Mouse (Mus musculus): Measurements from ENCODE around the gene Casc1.
A peak's percentile ranks its signal among the peaks of the same experiment; 100 is the strongest.

The Casc1 gene

DNA sequence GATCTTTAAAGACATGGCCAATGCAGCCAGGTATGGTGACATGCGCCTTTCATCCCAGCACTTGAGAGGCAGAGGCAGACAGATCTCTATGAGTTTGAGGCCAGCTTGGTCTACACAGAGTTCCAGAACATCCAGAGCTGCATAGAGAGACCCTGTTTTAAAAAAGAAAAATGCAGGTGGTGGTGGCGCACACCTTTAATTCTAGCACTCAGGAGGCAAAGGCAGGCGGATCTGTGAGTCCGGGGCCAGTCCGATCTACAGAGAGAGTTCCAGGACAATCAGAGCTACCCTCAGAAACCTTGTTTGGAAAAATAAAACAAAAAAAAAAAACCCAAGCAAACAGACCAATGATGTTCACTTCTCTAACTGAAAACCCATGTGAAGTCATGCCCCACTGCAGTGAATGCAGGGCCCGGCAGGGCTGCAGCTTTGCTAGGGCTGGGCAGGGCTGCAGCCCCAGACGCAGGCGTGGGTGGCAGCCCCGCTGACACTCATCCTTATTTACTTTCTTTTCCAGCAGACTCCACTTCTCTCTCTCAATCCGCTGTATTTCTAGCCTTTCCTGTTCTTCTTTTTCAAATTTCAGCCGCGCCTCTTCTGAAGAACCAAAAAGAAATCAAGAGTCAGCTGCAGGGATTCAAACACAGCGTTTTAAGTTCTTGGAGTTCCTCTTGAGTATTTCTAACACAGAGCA lies 8.2 kb downstream of the Casc1 start:
- no peak for DNase-seq

DNA sequence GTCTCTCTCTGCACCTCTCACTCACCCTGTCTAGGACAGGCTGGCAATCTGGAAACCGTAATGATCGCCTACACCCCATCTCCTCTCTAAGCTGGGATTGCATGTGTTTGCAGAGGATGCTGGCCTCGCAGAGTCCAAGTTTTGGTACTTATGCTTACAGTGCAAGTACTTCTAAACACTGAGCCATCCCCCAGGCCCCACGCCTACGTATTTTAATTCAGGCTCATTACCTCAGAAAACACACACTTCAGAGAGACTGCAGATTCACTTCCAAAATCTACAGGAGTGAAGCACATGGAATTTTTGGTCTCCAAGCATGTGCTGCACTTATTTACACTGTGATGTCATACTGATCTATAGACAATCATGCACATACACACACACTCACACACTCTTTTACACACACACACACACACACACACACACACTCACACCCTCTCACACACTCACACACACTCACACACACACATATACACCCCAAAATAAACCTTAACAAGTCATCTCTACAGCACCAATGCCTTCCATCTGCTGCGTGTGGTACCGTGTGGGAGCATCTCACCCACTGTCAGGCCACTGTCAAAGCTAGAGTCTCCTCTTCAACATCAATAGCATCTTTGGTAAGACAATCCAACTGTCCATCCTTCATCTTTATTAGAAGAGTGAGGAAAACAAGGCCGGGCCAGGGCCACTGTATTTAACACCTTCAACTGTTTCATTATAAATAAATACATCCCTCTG lies 12.7 kb downstream of the Casc1 start:
- no peak for DNase-seq

DNA sequence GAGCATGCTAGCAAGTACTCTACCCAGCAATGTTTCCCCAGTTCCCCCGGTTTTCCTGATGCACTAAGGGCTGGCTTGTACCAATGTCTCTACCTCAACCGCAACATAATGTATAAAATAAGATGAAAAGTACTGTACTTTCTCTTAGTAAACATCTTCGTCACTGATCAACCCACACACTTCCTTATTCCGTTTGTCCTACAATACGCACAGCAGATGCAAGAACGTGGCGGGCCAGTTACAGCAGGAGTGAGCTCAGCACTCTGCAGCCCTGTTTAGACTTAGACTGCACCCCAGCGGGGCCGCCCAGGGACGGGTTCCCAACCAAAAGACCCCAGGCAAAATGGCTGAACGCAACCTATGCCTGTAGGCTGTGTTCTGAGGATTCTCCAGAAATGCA lies 17.4 kb downstream of the Casc1 start:
- DNase-seq, result no peak

DNA sequence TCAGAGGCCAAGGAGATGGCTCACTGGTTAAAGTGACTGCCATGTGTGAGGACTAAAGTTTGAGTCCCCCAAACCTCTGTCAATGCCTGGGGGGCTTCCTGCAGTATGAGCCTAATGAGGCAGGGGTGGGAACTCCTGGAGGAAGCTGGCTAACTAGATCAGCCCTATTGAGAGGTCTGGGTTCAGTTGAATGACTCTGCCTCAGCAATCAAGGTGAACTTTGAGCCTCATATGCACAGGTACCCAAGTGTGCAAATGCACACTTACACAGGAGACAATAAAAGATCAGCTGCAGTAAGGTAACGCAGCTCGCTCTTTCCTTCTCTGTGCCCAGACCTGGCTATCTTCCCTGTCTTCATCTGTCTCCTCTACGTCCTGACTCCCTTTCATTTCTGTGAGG lies 17.8 kb downstream of the Casc1 start:
- no peak for DNase-seq

DNA sequence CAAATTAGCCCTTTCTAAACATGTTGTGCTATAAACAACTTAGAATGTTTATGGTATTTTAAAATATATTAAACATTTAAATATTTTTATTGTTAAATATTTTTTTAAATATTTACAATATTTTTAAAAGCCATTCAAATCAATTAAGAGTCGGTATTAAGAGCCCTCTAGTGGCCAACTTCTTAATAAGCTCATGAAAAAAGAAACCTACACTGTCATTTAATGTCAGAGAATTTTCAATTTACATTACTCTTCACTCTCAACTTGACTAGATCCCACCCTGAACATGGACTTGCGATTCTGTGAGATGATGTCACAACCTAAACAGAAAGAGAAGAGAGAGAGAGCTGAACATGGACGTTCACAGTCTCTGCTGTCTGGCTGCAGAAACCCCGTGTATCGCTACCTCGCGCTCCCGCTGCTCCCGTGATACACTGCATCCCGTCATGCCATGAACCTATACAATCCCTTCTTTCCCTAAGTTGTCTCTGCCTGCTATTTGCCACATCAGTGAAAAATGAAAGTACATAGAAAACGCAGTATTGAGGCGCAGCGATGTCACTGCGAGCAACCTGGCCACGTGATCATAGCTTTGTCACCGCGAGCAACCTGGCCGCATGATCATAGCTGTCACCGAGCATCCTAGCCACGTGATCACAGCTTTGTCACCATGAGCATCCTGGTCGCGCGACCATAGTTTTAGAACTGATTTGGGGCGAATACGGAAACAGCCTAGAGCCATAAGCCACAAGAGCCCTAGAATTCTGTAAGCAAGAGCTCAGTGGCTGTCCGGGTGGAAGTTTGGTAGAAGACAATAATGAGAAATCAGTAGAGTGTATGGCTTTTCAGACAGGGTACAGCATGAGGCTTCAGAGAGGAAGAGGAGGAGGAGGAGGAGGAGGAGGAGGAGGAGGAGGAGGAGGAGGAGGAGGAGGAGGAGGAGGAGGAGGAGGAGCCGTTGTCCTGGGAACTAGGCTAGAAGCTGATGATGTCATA lies 23.4 kb downstream of the Casc1 start:
- DNase-seq, result peak; percentile 32 to 57

DNA sequence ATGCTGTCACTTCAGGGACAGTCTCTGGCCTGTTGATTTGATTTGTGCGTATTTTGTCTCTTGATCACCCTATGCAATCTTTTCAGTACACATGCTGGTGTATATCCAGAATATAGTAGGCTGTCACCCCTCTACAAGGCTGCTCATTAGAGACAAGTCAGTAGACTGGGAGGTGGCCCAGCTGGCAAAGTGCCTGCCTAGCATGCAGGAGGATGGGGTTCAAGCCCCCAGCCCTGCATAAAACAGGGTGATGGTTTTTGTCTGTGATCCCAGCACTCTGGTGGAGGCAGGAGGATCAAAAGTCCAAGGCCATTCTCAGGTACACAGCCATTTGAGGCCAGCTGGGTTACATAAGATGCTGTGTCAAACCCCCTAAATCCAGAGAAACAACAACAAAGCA lies 24.7 kb downstream of the Casc1 start:
- DNase-seq, result no peak

DNA sequence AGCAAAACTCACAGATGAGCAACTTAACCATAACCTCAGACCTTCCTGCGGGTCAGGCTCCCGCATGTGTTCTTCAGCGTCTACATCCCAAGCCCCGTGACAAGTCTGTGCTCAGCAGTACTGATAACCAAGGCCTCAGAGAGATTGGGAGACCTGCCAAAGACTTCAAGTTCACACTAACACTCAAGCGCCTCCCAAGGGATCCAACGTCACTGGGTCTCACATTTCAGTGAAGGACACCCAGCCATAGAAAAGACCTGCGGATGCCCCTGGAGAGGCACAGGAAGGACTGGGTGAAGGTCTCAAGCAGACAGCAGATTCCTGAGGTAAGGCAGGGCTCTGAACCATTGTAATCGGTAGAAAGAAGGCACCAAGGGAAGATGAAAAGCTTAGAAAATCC lies 28.8 kb downstream of the Casc1 start:
- peak; percentile 39 to 48 for DNase-seq

DNA sequence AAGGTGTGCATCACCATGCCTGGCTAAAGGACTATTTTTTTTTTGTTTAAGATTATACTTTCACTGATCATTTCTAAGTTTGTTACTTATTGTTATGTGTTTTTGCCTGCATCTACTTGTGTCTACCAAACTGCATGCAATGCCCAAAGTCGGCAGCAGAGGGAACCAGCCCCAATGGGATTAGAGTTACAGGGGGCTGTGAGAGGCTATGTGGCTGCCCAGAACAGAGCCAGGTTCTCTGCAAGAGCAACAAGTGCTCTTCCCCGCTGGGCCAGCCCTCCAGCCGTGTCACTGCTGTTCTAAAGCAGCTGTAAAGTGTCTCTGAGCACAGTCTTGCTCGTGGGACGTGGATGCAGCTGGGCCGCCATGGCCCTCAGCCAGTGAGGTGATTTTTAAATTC lies 31.1 kb downstream of the Casc1 start:
- peak; percentile 87 for DNase-seq

DNA sequence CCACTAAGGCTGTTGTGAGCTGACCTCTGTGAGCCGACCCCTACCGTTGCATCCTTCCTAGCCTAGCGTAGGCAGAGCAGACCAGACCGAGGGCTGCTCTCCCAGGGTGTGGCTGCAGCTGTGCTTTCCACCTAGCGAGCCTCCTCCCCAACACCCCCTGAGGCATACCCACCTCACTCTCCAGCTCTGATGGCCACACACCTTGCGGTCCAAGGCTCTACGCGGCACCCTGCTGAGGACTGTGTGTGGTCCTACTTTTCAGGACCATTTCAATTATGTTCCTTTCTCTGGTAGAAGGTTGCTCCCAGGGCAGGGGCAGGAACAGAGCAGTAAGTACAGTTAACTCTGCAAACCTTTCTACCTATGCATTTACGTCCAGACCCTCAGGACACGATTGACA lies 34.3 kb downstream of the Casc1 start:
- no peak for DNase-seq

DNA sequence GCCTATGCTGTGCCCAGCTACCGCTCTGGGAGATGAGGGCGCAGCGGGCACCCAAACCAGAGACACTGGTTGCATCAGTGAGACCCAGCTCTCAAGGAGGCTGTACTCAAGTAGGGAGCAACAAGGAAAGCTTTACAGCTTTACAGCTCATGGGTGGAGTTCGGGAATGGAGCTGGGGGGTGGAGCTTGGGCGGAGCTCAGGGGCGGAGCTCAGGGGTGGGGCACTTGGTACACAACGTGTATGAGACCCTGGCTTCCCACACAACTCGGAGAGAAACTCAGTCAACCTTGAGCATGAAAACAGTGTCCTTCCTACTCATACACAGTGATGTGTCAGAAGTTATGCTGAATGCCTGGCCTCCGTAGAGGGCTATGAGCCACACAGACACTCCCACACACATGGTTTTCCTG lies 35.2 kb downstream of the Casc1 start:
- peak; percentile 52 to 69 for DNase-seq

DNA sequence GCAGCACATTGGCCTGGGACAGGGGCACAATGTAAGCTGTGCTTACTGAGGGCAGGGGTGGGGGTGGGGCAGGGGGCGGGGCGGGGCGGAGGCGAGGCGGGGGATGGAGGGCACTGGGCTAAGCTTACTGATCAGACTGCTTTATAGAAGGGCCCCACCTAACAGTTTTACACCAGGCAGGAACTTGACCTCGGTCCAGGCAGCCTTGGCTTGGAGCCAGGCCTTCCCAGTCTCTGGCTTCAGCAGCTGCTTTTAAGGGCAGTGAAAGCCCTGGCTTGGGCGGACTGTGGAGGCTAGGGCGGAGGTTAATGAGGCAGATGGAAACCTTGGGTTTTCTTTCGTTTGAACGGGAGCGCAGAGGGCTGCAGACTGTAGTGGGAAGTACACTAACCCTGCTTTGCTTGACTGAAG lies 37.0 kb downstream of the Casc1 start:
- DNase-seq, result peak; percentile 92 to 94

DNA sequence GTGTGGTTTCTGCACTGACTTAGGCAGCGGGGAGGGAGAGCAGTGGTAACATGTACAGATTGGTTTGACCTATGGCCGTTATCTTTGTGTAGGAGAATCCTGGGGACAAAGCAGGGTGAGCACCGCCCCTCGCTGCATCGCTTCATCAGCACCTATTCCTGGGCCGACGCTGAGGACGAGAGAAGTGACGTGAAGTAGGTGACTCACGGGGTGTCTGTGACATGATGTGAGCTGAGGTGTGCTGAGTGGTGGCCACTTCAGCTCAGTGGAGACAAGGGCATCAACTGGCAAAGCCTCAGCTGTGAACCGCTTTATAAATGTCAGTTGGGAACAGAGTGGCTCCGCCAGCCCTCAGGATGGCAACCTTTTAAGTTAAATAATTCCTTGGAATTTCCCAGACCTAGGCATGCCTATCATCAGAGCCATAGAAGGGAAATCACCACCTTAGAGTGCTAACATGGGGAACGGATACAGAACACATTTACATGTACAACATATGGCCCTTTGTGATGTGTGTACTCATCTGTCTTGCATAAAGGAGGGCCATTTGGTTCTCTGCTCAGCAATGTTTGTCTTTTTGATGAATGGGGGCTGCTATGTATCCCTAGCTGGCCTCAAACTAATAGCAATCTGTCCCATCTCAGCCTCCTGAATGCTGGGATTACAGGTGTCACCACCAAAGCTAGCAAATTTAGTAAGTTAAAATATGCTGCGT lies 38.8 kb downstream of the Casc1 start:
- no peak for DNase-seq

DNA sequence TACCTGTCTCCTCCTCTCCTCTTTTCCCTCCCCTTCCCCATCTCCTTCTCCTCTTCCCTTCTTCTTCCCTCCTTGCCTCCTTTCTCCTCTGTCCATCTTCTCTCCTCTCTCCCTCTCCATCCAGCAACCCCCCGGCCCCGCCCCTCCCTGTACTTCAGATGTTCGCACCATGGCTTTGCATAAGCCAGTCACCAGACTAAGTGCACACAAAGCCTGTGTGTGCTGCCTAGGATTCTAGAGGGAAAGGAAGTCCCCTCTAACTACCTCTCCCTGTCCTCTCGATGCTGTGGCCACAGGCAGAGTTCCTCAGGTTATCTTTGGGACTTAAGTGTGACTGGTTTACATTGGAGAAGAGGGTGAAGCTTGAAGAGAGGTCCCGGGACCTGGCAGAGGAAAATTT lies 50.2 kb downstream of the Casc1 start:
- no peak for DNase-seq

DNA sequence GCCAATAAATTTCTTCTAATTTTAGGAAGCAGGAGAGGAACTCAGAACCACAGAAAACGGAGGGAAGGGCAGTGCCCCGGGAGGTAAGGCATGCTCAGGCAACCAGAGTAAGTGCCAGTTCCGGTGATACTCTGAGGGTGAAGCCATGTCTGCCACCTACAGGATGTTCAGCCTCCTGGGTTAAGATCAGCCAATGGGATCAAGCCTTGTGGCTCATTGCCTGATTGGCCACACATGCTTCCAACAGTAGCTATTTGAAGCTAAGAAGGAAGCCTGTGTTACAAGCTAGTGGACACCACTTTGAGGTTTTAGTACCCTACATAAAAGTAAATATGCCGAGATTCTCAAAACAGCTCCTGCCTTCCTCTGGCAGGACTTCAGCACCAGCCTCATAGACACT lies 52.2 kb downstream of the Casc1 start:
- DNase-seq, result no peak

DNA sequence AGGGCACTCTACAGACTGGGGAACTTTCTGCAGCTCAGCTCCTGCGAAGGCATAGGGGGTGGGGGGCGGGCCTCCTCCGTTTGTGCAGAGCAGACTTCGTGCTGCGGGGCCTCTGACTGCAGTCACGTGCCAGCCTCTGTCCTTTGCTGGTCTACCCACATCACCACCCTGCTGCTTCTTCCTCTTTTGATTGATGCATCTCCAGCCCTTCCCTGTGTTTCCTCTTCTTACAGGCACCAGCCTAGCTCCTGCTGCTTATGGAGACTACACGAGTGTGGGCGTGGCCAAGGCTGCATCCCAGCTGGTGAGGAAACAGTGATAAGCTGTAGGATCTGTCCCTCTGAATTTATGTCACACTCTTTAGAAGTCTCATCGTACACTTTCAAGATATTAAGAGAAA lies 61.8 kb downstream of the Casc1 start:
- peak; percentile 22 to 27 for DNase-seq

DNA sequence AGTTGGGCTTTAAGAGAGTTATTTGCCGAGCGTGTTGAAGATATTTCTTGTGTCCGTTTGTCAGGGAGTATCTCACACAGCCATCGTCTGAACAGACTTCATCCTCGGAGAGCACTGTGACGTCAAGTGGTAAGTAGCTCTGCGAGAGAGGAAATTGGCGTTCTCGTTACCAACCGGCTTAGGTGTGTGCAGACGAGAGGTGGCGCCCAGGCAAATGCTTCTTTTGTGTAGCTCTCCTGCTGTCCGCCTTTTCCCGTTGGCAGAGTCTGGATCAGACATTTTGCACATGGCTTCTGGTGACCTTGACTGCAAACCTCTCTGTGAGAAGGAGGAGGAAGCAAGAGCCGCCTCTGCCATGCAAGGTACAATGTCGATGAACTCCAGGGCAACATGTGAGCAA lies 63.1 kb downstream of the Casc1 start:
- DNase-seq, result no peak

DNA sequence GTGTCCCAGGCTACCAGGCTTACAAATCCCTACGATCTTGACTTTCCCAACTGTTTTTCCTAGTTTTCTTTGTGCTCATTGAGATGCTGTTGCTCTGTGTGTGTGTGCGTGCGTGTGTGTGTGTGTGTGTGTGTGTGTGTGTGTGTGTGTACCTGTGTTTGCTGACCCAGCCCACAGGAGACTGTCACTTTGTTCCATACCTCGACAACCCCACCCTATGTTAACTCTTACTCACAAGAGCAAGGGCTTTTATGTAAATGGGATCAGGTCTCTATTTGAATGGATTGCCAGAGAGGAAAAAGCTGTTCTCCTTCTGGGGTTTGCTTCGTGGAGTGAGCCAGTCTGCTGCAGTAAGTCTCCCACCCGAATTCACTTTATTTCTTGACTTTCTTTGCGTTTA lies 65.6 kb downstream of the Casc1 start:
- DNase-seq, result no peak

DNA sequence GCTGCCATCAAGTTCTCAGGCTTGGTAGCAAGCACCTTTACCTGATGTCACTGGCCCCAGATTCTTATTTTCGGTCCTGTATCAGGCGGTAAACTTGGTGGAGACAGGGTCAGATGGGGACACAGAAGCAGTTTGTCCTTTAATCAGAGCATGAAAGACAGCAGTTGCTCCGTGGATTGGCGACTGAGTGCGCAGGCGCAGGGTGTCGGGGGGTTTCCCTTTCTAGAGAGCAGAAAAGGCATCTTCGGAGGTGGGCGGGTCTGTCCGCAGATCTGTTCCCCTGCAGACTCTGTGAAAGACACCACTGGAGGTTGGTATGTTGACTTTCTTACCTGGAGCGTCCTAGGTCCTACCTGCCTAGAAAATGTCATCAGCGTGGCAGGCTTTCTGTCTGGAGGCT lies 69.0 kb downstream of the Casc1 start:
- DNase-seq, result no peak

DNA sequence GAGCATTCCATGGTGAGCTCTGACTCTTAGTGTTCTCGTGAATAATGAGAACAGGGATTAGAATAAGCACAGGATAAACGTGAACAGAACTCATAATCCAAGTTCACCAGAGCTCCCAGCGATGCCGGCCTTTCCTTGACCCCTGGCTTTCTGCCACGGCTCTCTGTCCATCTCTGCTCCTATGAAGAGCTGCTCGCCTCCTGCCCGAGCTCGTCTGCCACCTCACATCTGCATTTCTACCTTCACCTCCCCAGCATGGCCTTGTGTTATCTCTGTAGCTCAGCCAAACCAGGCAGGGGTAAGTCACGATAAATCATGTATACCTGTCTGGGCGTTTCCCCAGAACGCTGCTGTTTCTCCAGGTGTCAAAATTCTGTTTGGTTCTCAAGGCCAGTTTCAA lies 70.1 kb downstream of the Casc1 start:
- peak in 1 of 2 experiments; percentile 29 for DNase-seq

DNA sequence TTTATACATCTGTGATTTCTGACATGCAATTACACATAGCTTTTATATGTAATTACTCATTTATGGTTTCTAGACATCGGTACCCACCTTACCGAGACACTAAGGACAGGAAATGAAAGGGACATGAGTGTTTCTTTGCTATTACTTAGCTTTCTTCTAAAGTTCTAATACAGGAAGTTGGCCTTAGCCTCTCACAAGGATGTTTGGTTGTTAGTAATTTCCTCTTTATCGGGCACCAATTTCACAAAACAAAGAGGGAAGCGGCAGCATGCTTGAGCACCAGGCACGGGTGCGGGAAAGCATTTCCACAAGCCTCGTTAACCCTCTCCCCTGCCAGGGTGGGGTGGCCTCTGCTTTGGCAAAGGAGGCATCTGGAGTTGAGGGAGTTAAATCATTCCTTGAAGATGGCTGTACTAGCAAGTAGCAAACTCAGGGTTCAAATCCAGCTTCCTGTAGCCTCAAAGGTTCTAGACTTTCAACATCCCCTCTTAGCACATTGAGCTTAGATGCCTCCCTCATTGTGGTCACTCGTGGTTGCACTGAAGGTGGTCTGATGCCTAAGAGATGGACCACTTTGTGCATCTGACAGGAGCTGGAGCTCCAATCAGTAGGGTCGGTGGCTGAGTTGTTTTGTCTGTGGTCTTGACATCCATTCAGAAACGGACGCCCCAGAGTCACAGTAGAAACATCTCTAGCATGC lies 70.9 kb downstream of the Casc1 start:
- no peak for DNase-seq

DNA sequence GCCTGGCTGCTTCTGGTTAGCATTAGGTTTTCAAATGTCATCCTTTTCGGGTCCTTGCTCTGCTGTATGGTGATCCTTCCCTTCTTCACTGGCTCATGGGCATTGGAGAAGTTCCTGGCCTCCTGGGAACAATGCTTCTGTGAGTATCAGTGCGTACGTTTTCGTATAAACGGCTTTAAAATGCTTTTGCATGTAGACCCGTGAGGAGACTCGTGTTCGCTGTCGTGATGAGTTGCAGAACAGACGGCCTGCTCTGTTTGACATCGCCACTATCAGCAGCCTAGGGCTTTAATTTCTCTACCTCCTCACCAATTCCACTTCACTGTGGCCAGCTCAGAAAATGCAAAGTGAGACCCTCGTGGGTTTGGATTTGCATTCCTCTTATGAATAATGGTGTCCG lies 71.6 kb downstream of the Casc1 start:
- no peak for DNase-seq

DNA sequence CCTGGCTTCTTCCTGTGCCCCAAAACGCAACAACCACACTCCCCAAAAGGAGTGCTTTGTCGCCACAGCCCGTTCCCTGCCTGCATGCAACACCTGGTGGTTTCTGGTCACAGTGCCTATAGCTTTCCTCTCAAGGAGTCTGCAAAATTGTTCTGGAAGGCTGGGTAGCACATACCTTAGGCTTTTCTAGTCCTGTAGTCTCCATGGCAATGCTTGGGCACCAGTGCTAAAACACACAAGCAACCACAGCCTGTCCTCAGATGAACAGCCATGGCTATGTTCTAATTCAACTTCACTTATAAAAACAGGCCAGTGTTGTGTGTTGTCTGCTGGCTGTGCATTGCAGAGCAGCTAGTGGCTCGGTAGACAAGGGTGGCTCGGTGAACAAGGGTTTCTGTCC lies 74.0 kb downstream of the Casc1 start:
- DNase-seq, result no peak
